Mouse (Mus musculus) bone marrow macrophage, adult 2 months (primary cell): Measurements from ENCODE around the gene Slc30a1.

Source experiments
- CTCF ChIP-seq: IDR thresholded peaks from 2 replicates; pipeline ENCODE4 v1.5.1; 2012; ENCODE audit warnings: low read depth, mild to moderate bottlenecking, low read length, moderate library complexity
- POLR2A ChIP-seq: IDR thresholded peaks from 2 replicates; pipeline ENCODE4 v1.6.1; 2012; ENCODE audit warnings: mild to moderate bottlenecking, low read depth, low read length, borderline replicate concordance

- TF ChIP-seq CTCF (no peak), POLR2A (no peak)
Observed at GRCm38 (mm10) chr1:191956261-191956660, 49.7 kb downstream of the Slc30a1 start.
